Mouse (Mus musculus): Measurements from ENCODE around the gene Arhgap15. TPM values are rescaled to one million over a fixed set of nuclear protein-coding genes. Genes with fewer than 3 reads are reported as not detected.

Gene Arhgap15
- polyA plus RNA-seq, 1 experiment from 2014 or later = 0.59 TPM

- ATAC-seq = peak; percentile 92
- Histone ChIP-seq H3K36me3 (no peaks in the 10 kb centered on the region), H3K4me2 (replicated peaks) (no peak overlapping the region), H3K27ac (no peak overlapping the region), H3K4me3 (replicated peaks) (no peak overlapping the region), H3K4me1 (replicated peaks) (peaks cover 25% of the 10 kb centered on the region), H3K9ac (replicated peaks) (no peak overlapping the region), H3K9me3 (no peaks in the 10 kb centered on the region), H3K27me3 (no peaks in the 10 kb centered on the region)
- 48% methylated on average over 12 of the region's 12 CpGs for WGBS
Observed at GRCm38 (mm10) chr2:43787141-43787540, 38.5 kb downstream of the Arhgap15 start.

GRCm38 (mm10) chr2:43788484-43788883 is 39.9 kb downstream of the Arhgap15 start:
- Histone ChIP-seq H3K27me3 (no peaks in the 10 kb centered on the region), H3K9me3 (no peaks in the 10 kb centered on the region), H3K27ac (no peak overlapping the region), H3K4me3 (replicated peaks) (no peak overlapping the region), H3K4me2 (replicated peaks) (0 out of 2 replicates have a peak overlapping the region, but pooled peaks have one; percentile 0), H3K4me1 (replicated peaks) (peaks cover 25% of the 10 kb centered on the region), H3K9ac (replicated peaks) (no peak overlapping the region), H3K36me3 (no peaks in the 10 kb centered on the region)
- 23% methylated on average over 8 of the region's 8 CpGs for WGBS
- peak; percentile 27; the same call in 1 of the 2 replicates for ATAC-seq

GRCm38 (mm10) chr2:43790049-43790693 is 41.5 kb downstream of the Arhgap15 start:
- H3K9me3 ChIP-seq = no peaks in the 10 kb centered on the region
- no peaks in the 10 kb centered on the region for H3K27me3 ChIP-seq
- no peak overlapping the region for H3K9ac ChIP-seq (replicated peaks)
- H3K27ac ChIP-seq = no peak overlapping the region
- H3K4me1 ChIP-seq (replicated peaks) = peaks cover 22% of the 10 kb centered on the region
- no peaks in the 10 kb centered on the region for H3K36me3 ChIP-seq
- ATAC-seq = no peak
- H3K4me3 ChIP-seq (replicated peaks) = no peak overlapping the region
- no peak overlapping the region for H3K4me2 ChIP-seq (replicated peaks)
- 76% methylated on average over 6 of the region's 6 CpGs for WGBS

- Histone ChIP-seq H3K9me3 (no peaks in the 10 kb centered on the region), H3K27me3 (no peaks in the 10 kb centered on the region), H3K4me2 (replicated peaks) (no peak overlapping the region), H3K36me3 (no peaks in the 10 kb centered on the region), H3K4me1 (replicated peaks) (peaks cover 10% of the 10 kb centered on the region), H3K9ac (replicated peaks) (no peak overlapping the region), H3K4me3 (replicated peaks) (no peak overlapping the region), H3K27ac (no peak overlapping the region)
- 89% methylated on average over 6 of the region's 6 CpGs for WGBS
- ATAC-seq = no peak
Observed at GRCm38 (mm10) chr2:43791575-43791974, 43.0 kb downstream of the Arhgap15 start.

GRCm38 (mm10) chr2:43793105-43793504 is 44.5 kb downstream of the Arhgap15 start:
- Histone ChIP-seq H3K36me3 (no peaks in the 10 kb centered on the region), H3K9me3 (no peaks in the 10 kb centered on the region), H3K4me2 (replicated peaks) (no peak overlapping the region), H3K4me1 (replicated peaks) (peaks cover 6% of the 10 kb centered on the region), H3K9ac (replicated peaks) (no peak overlapping the region), H3K27ac (no peak overlapping the region), H3K4me3 (replicated peaks) (no peak overlapping the region), H3K27me3 (no peaks in the 10 kb centered on the region)
- WGBS = 62% methylated on average over 3 of the region's 3 CpGs
- ATAC-seq = no peak

- WGBS = 93% methylated on average over 5 of the region's 5 CpGs
- ATAC-seq = no peak
- H3K9me3 ChIP-seq = no peaks in the 10 kb centered on the region
- no peak overlapping the region for H3K9ac ChIP-seq (replicated peaks)
- no peaks in the 10 kb centered on the region for H3K36me3 ChIP-seq
- no peak overlapping the region for H3K27ac ChIP-seq
- no peaks in the 10 kb centered on the region for H3K27me3 ChIP-seq
- H3K4me3 ChIP-seq (replicated peaks) = no peak overlapping the region
- no peaks in the 10 kb centered on the region for H3K4me1 ChIP-seq (replicated peaks)
- no peak overlapping the region for H3K4me2 ChIP-seq (replicated peaks)
Observed at GRCm38 (mm10) chr2:43794700-43795099, 46.1 kb downstream of the Arhgap15 start.

GRCm38 (mm10) chr2:43796448-43796847 is 47.8 kb downstream of the Arhgap15 start:
- no peaks in the 10 kb centered on the region for H3K9me3 ChIP-seq
- H3K4me2 ChIP-seq (replicated peaks) = no peak overlapping the region
- no peak overlapping the region for H3K27ac ChIP-seq
- H3K4me1 ChIP-seq (replicated peaks) = no peaks in the 10 kb centered on the region
- ATAC-seq = no peak
- H3K27me3 ChIP-seq = no peaks in the 10 kb centered on the region
- no peaks in the 10 kb centered on the region for H3K36me3 ChIP-seq
- no peak overlapping the region for H3K9ac ChIP-seq (replicated peaks)
- H3K4me3 ChIP-seq (replicated peaks) = no peak overlapping the region
- WGBS = 93% methylated on average over 4 of the region's 4 CpGs

GRCm38 (mm10) chr2:43805960-43806744 is 57.5 kb downstream of the Arhgap15 start:
- Histone ChIP-seq H3K4me1 (replicated peaks) (no peaks in the 10 kb centered on the region), H3K27ac (no peak overlapping the region), H3K36me3 (no peaks in the 10 kb centered on the region), H3K27me3 (no peaks in the 10 kb centered on the region), H3K9me3 (no peaks in the 10 kb centered on the region), H3K9ac (replicated peaks) (no peak overlapping the region), H3K4me3 (replicated peaks) (no peak overlapping the region), H3K4me2 (replicated peaks) (no peak overlapping the region)
- no peak for ATAC-seq
- WGBS = 80% methylated on average over 4 of the region's 4 CpGs

GRCm38 (mm10) chr2:43815896-43816787 is 67.5 kb downstream of the Arhgap15 start:
- no peaks in the 10 kb centered on the region for H3K27me3 ChIP-seq
- no peak overlapping the region for H3K9ac ChIP-seq (replicated peaks)
- no peaks in the 10 kb centered on the region for H3K36me3 ChIP-seq
- WGBS = 89% methylated on average over 12 of the region's 12 CpGs
- no peak overlapping the region for H3K27ac ChIP-seq
- H3K4me2 ChIP-seq (replicated peaks) = no peak overlapping the region
- no peaks in the 10 kb centered on the region for H3K9me3 ChIP-seq
- H3K4me3 ChIP-seq (replicated peaks) = no peak overlapping the region
- no peak for ATAC-seq
- no peaks in the 10 kb centered on the region for H3K4me1 ChIP-seq (replicated peaks)

- 84% methylated on average over 8 of the region's 8 CpGs for WGBS
- Histone ChIP-seq H3K27me3 (no peaks in the 10 kb centered on the region), H3K4me2 (replicated peaks) (no peak overlapping the region), H3K27ac (no peak overlapping the region), H3K4me3 (replicated peaks) (no peak overlapping the region), H3K4me1 (replicated peaks) (no peaks in the 10 kb centered on the region), H3K9me3 (no peaks in the 10 kb centered on the region), H3K9ac (replicated peaks) (no peak overlapping the region), H3K36me3 (no peaks in the 10 kb centered on the region)
- no peak for ATAC-seq
Observed at GRCm38 (mm10) chr2:43816788-43817581, 68.4 kb downstream of the Arhgap15 start.

- Histone ChIP-seq H3K27ac (no peak overlapping the region), H3K36me3 (no peaks in the 10 kb centered on the region), H3K4me3 (replicated peaks) (no peak overlapping the region), H3K9ac (replicated peaks) (no peak overlapping the region), H3K27me3 (no peaks in the 10 kb centered on the region), H3K4me1 (replicated peaks) (no peaks in the 10 kb centered on the region), H3K9me3 (no peaks in the 10 kb centered on the region), H3K4me2 (replicated peaks) (no peak overlapping the region)
- ATAC-seq = no peak
- 82% methylated on average over 5 of the region's 5 CpGs for WGBS
Observed at GRCm38 (mm10) chr2:43835931-43836330, 87.3 kb downstream of the Arhgap15 start.
